Mouse (Mus musculus) intestine, postnatal 0 days (tissue): ENCODE measurements around the gene Polr2g. TPM values are rescaled to one million over a fixed set of nuclear protein-coding genes. Genes with fewer than 3 reads are reported as not detected.

Experiments
- ATAC-seq: fragments of 200-750 bp; cut with Nextera tagmentation; 2 replicates; pipeline ENCODE4 v1.8.0; 2017; ENCODE audit warnings: mild to moderate bottlenecking, moderate TSS enrichment, moderate library complexity
- H3K27ac ChIP-seq: fragments of 300-500 bp; sonication (generic); 2 replicates; pipeline ENCODE4 v1.5.1; 2014; ENCODE audit warnings: mild to moderate bottlenecking, low read depth, low read length, moderate library complexity
- H3K27me3 ChIP-seq: fragments of 300-500 bp; sonication (generic); replicated peaks from 2 replicates; pipeline ENCODE4 v1.6.1; 2014; ENCODE audit warnings: low read length, mixed read lengths; ENCODE audit not compliant: control insufficient read depth, insufficient read depth
- H3K36me3 ChIP-seq: fragments of 300-500 bp; sonication (generic); 2 replicates; pipeline ENCODE4 v1.6.1; 2014; ENCODE audit warnings: mild to moderate bottlenecking, moderate library complexity; ENCODE audit not compliant: control insufficient read depth, insufficient read depth
- H3K4me1 ChIP-seq: fragments of 300-500 bp; sonication (generic); replicated peaks from 2 replicates; pipeline ENCODE4 v1.6.1; 2014; ENCODE audit warnings: antibody characterized with exemption, low read length, mixed read lengths; ENCODE audit not compliant: control insufficient read depth, insufficient read depth
- H3K4me2 ChIP-seq: fragments of 300-500 bp; sonication (generic); replicated peaks from 2 replicates; pipeline ENCODE4 v1.6.1; 2014; ENCODE audit warnings: low read depth, mild to moderate bottlenecking, moderate library complexity
- H3K4me3 ChIP-seq: fragments of 300-500 bp; sonication (generic); 2 replicates; pipeline ENCODE4 v1.5.1; 2014; ENCODE audit warnings: low read depth, low read length
- H3K9ac ChIP-seq: fragments of 300-500 bp; sonication (generic); 2 replicates; pipeline ENCODE4 v1.6.1; 2014; ENCODE audit warnings: mild to moderate bottlenecking, low read depth, low read length
- H3K9me3 ChIP-seq: fragments of 300-500 bp; sonication (generic); 2 replicates; pipeline ENCODE4 v1.6.1; 2016; ENCODE audit warnings: mixed run types; ENCODE audit not compliant: control insufficient read depth
- CTCF ChIP-seq: sonication (generic); IDR thresholded peaks from 2 replicates; pipeline ENCODE4 v1.5.1; 2016; ENCODE audit warnings: low read depth, mild to moderate bottlenecking, control low read depth, antibody characterized with exemption, moderate library complexity
- WGBS: fragments of 180-500 bp; shearing (Covaris S2); extraction: QIAGEN DNeasy Blood & Tissue Kit; methylation state at CpG from one replicate; pipeline ENCODE4 v1.1.7; 2014; 5-methylcytosine and 5-hydroxymethylcytosine counted together
- polyA plus RNA-seq: library from polyadenylated mRNA; unstranded; fragments of >200 nt; fragmentation: Nextera tagmentation; extraction: Ambion mirVana; gene quantifications from 2 replicates; pipeline ENCODE4 v1.2.1, GENCODE M21; 2015

Polr2g gene
- polyA plus RNA-seq, 1 experiment from 2014 or later: 114 TPM

GRCm38 (mm10) chr19:8786008-8786781 lies 12.2 kb downstream of the Polr2g start, which contains the start of gene Taf6l:
Taf6l (minus strand) TSS chr19:8786417.
- TF ChIP-seq CTCF: peak; percentile 54
- H3K9ac ChIP-seq: peak within 1 kb of the TSS; percentile 64
- H3K4me1 ChIP-seq: no peaks in the 10 kb centered on the region
- peak within 1 kb of the TSS; percentile 47; the same call in 1 of the 2 replicates for H3K27ac ChIP-seq
- peaks cover 17% of the 10 kb centered on the region for H3K36me3 ChIP-seq
- no peaks in the 10 kb centered on the region for H3K9me3 ChIP-seq
- 1% methylated on average over 32 of the region's 32 CpGs for WGBS
- ATAC-seq: peak; percentile 100
- peak within 1 kb of the TSS; percentile 61 for H3K4me3 ChIP-seq
- no peaks in the 10 kb centered on the region for H3K27me3 ChIP-seq
- peak within 1 kb of the TSS; percentile 60 for H3K4me2 ChIP-seq

GRCm38 (mm10) chr19:8774951-8775421 lies 23.4 kb downstream of the Polr2g start:
- ATAC-seq: no peak
- H3K4me2 ChIP-seq: peak overlapping the region; percentile 96
- H3K27me3 ChIP-seq: no peaks in the 10 kb centered on the region
- peak overlapping the region; percentile 73 for H3K4me3 ChIP-seq
- no peak for TF ChIP-seq CTCF
- peaks cover 5% of the 10 kb centered on the region; the same call in 1 of the 2 replicates for H3K4me1 ChIP-seq
- no peaks in the 10 kb centered on the region for H3K9me3 ChIP-seq
- peak overlapping the region; percentile 89 for H3K9ac ChIP-seq
- H3K27ac ChIP-seq: peak overlapping the region; percentile 98
- WGBS: 2% methylated on average over 20 of the region's 20 CpGs
- H3K36me3 ChIP-seq: no peaks in the 10 kb centered on the region; the same call in none of the 2 replicates

GRCm38 (mm10) chr19:8774086-8774835 lies 24.1 kb downstream of the Polr2g start, which contains the start of gene Tmem179b:
Tmem179b (minus strand) TSS chr19:8774467.
- TF ChIP-seq CTCF: peak; percentile 25; the same call in 1 of the 2 replicates
- Histone ChIP-seq H3K27ac (peak within 1 kb of the TSS; percentile 98), H3K4me2 (peak within 1 kb of the TSS; percentile 96), H3K4me1 (peaks cover 5% of the 10 kb centered on the region; the same call in 1 of the 2 replicates), H3K27me3 (no peaks in the 10 kb centered on the region), H3K36me3 (peaks cover 6% of the 10 kb centered on the region), H3K9ac (peak within 1 kb of the TSS; percentile 89), H3K9me3 (no peaks in the 10 kb centered on the region), H3K4me3 (peak within 1 kb of the TSS; percentile 73)
- WGBS: under 1% methylated on average over 68 of the region's 68 CpGs
- ATAC-seq: peak; percentile 93

GRCm38 (mm10) chr19:8773409-8773808 lies 25.0 kb downstream of the Polr2g start:
- peaks cover 5% of the 10 kb centered on the region; the same call in 1 of the 2 replicates for H3K4me1 ChIP-seq
- no peak for TF ChIP-seq CTCF
- H3K27ac ChIP-seq: 0 out of 2 replicates have a peak overlapping the region, but pooled peaks have one; percentile 98
- H3K27me3 ChIP-seq: no peaks in the 10 kb centered on the region
- WGBS: 36% methylated on average over 6 of the region's 6 CpGs
- H3K4me3 ChIP-seq: peak overlapping the region; percentile 73
- no peaks in the 10 kb centered on the region for H3K9me3 ChIP-seq
- ATAC-seq: no peak
- peaks cover 10% of the 10 kb centered on the region for H3K36me3 ChIP-seq
- peak overlapping the region; percentile 89 for H3K9ac ChIP-seq
- H3K4me2 ChIP-seq: peak overlapping the region; percentile 96

- no peaks in the 10 kb centered on the region for H3K9me3 ChIP-seq
- peaks cover 5% of the 10 kb centered on the region; the same call in 1 of the 2 replicates for H3K4me1 ChIP-seq
- no peak overlapping the region for H3K27ac ChIP-seq
- no peak for ATAC-seq
- no peak for TF ChIP-seq CTCF
- peaks cover 14% of the 10 kb centered on the region for H3K36me3 ChIP-seq
- H3K27me3 ChIP-seq: no peaks in the 10 kb centered on the region
- H3K9ac ChIP-seq: peak overlapping the region; percentile 89; the same call in 1 of the 2 replicates
- 68% methylated on average over 5 of the region's 5 CpGs for WGBS
- H3K4me2 ChIP-seq: peak overlapping the region; percentile 96
- H3K4me3 ChIP-seq: peak overlapping the region; percentile 73
Observed at GRCm38 (mm10) chr19:8772996-8773395, 25.4 kb downstream of the Polr2g start.
